Mouse (Mus musculus): ENCODE results near the gene Gm5089.
"Not testable (repeated sequence)": the region's sequence is repeated elsewhere in the genome, so short reads cannot be mapped to it uniquely, and the experiment has no call there.

DNA sequence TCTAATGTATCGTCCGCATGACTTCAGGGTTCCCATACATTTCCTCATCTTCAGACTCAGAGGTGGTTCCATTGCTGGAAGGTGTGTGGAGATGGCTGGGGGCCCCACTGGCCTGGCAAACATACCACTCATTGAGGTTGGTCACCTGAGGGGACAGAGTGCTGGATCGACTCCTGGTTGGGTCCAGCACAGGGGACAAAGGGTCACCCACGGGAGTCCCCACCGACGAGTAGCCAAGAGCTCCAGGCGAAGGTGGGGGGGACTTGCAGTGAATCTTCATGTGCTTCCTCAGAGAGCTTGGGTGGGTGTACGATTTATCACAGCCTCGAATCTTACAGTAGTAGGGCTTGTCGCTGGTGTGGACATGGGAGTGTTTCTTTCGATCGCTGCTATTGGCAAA lies 8.4 kb upstream of the Gm5089 start:
- TF ChIP-seq CTCF, EP300 (IDR thresholded peaks at IDR 0.05; ENCODE audit: low read depth): not testable (repeated sequence)
